Mouse (Mus musculus): ENCODE data around the gene Mdh1.

DNA sequence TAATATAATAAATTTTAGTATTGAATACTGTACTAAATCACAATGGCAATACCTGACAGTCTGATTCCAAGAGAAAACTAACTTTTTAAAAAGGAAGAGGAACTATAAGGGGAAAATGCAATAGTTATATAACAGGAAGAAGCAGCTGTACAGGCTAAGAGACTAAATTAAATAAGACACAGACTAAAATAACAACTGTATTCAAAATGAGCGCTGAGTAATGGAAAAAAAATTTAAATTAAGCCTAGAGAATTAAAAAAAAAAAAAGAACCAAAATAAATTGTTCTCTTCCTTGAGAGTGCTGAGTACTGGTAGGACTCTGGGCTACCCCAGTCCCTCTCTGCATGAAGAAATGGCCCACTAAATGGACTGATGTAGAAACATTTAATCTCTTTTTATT is 4.4 kb downstream of the Mdh1 start:
- TF ChIP-seq POLR2A (IDR thresholded peaks at IDR 0.05; ENCODE audit: extremely low read depth, insufficient read depth, low read length), result no peak
- no peak for TF ChIP-seq CTCF (IDR thresholded peaks at IDR 0.05; ENCODE audit: low read depth, low read length)

Data from liver, adult 2 months (tissue).